Mouse (Mus musculus) neural tube, embryonic 11.5 days (tissue): ENCODE measurements around the gene Mmgt2. TPM values are rescaled to one million over a fixed set of nuclear protein-coding genes. Genes with fewer than 3 reads are reported as not detected.
"Not testable (repeated sequence)": the region's sequence is repeated elsewhere in the genome, so short reads cannot be mapped to it uniquely, and the experiment has no call there.

Source experiments
- ATAC-seq: fragments of 200-750 bp; cut with Nextera tagmentation; 2 replicates; pipeline ENCODE4 v1.8.0; 2017; ENCODE audit warnings: moderate number of reproducible peaks, mild to moderate bottlenecking, moderate TSS enrichment, moderate library complexity; ENCODE audit not compliant: insufficient read depth, low FRiP score, low TSS enrichment
- DNase-seq: peaks from one replicate; pipeline ENCODE4 v3.0.0-alpha.2; 2015; ENCODE audit warnings: low spot score
- H3K27ac ChIP-seq: fragments of 300-500 bp; sonication (generic); 2 replicates; pipeline ENCODE4 v1.5.1; 2014; ENCODE audit warnings: low read depth, mild to moderate bottlenecking, low read length
- H3K27me3 ChIP-seq: fragments of 300-500 bp; sonication (generic); 2 replicates; pipeline ENCODE4 v1.6.1; 2014; ENCODE audit warnings: mild to moderate bottlenecking, low read length, mixed read lengths; ENCODE audit not compliant: control insufficient read depth, insufficient read depth
- H3K36me3 ChIP-seq: fragments of 300-500 bp; sonication (generic); 2 replicates; pipeline ENCODE4 v1.6.1; 2014; ENCODE audit warnings: mild to moderate bottlenecking, low read length, moderate library complexity, mixed read lengths; ENCODE audit not compliant: control insufficient read depth, insufficient read depth
- H3K4me1 ChIP-seq: fragments of 300-500 bp; sonication (generic); 2 replicates; pipeline ENCODE4 v1.6.1; 2014; ENCODE audit warnings: low read length, mixed read lengths; ENCODE audit not compliant: control insufficient read depth, insufficient read depth
- H3K4me2 ChIP-seq: fragments of 300-500 bp; sonication (generic); 2 replicates; pipeline ENCODE4 v1.6.1; 2014; ENCODE audit warnings: low read depth, mild to moderate bottlenecking, moderate library complexity
- H3K4me3 ChIP-seq: fragments of 300-500 bp; sonication (generic); 2 replicates; pipeline ENCODE4 v1.5.1; 2014; ENCODE audit warnings: low read depth, low read length
- H3K9ac ChIP-seq: fragments of 300-500 bp; sonication (generic); 2 replicates; pipeline ENCODE4 v1.6.1; 2014; ENCODE audit warnings: mild to moderate bottlenecking, low read length
- H3K9me3 ChIP-seq: fragments of 300-500 bp; sonication (generic); 2 replicates; pipeline ENCODE4 v1.6.1; 2016; ENCODE audit warnings: low read length; ENCODE audit not compliant: control insufficient read depth
- WGBS: fragments of 180-500 bp; shearing (Covaris S2); extraction: QIAGEN DNeasy Blood & Tissue Kit; methylation state at CpG from one replicate; pipeline ENCODE4 v1.1.7; 2014; 5-methylcytosine and 5-hydroxymethylcytosine counted together
- polyA plus RNA-seq: library from polyadenylated mRNA; unstranded; fragments of >200 nt; fragmentation: Nextera tagmentation; extraction: Ambion mirVana; gene quantifications from 2 replicates; pipeline ENCODE4 v1.2.1, GENCODE M21; 2014

Mmgt2 gene
- polyA plus RNA-seq, 1 experiment from 2014 or later, result 39.5 TPM

GRCm38 (mm10) chr11:62647661-62648590 is 538 bp upstream of the Mmgt2 start, which contains the start of gene Lrrc75a:
TSS of gene Lrrc75a (minus strand) at chr11:62648523.
- peak; percentile 35 for DNase-seq
- under 1% methylated on average over 70 of the region's 86 CpGs for WGBS
- H3K4me1 ChIP-seq, result peaks cover 16% of the 10 kb centered on the region
- no peaks in the 10 kb centered on the region for H3K36me3 ChIP-seq
- H3K27me3 ChIP-seq, result no peaks in the 10 kb centered on the region
- H3K4me3 ChIP-seq, result peak within 1 kb of the TSS; percentile 75
- peak; percentile 82 for ATAC-seq
- H3K9me3 ChIP-seq, result no peaks in the 10 kb centered on the region
- peak within 1 kb of the TSS; percentile 99 for H3K4me2 ChIP-seq
- H3K9ac ChIP-seq, result peak within 1 kb of the TSS; percentile 80
- peak within 1 kb of the TSS; percentile 24; the same call in 1 of the 2 replicates for H3K27ac ChIP-seq

GRCm38 (mm10) chr11:62649803-62650202 is 1.3 kb downstream of the Mmgt2 start:
- H3K27me3 ChIP-seq, H3K27ac ChIP-seq, H3K9ac ChIP-seq, ATAC-seq, H3K36me3 ChIP-seq, H3K4me3 ChIP-seq, DNase-seq, H3K9me3 ChIP-seq, H3K4me2 ChIP-seq: not testable (repeated sequence)
- H3K4me1 ChIP-seq, result peaks cover 16% of the 10 kb centered on the region
- WGBS, result 91% methylated on average over 4 of the region's 4 CpGs

- peaks cover 9% of the 10 kb centered on the region for H3K4me1 ChIP-seq
- no peak overlapping the region; the same call in 1 of the 2 replicates for H3K9ac ChIP-seq
- DNase-seq (no peak), ATAC-seq (no peak)
- no peaks in the 10 kb centered on the region for H3K36me3 ChIP-seq
- H3K27ac ChIP-seq, result no peak overlapping the region
- H3K4me2 ChIP-seq, result no peak overlapping the region
- no peaks in the 10 kb centered on the region for H3K9me3 ChIP-seq
- H3K27me3 ChIP-seq, result no peaks in the 10 kb centered on the region
- WGBS, result 94% methylated on average over 3 of the region's 3 CpGs
- H3K4me3 ChIP-seq, result no peak overlapping the region
Measured at GRCm38 (mm10) chr11:62651563-62651962, 3.1 kb downstream of the Mmgt2 start.

GRCm38 (mm10) chr11:62652080-62652479 is 3.6 kb downstream of the Mmgt2 start:
- no peaks in the 10 kb centered on the region for H3K36me3 ChIP-seq
- DNase-seq (no peak), ATAC-seq (no peak)
- H3K9me3 ChIP-seq, result no peaks in the 10 kb centered on the region
- H3K4me3 ChIP-seq, result no peak overlapping the region
- H3K4me2 ChIP-seq, result no peak overlapping the region
- H3K27me3 ChIP-seq, result no peaks in the 10 kb centered on the region
- H3K9ac ChIP-seq, result no peak overlapping the region; the same call in 1 of the 2 replicates
- 93% methylated on average over 3 of the region's 3 CpGs for WGBS
- H3K27ac ChIP-seq, result no peak overlapping the region
- H3K4me1 ChIP-seq, result peaks cover 8% of the 10 kb centered on the region

- 60% methylated on average over 4 of the region's 4 CpGs for WGBS
- no peak overlapping the region for H3K27ac ChIP-seq
Measured at GRCm38 (mm10) chr11:62660885-62661284, 12.4 kb downstream of the Mmgt2 start.

GRCm38 (mm10) chr11:62664250-62664649 is 15.8 kb downstream of the Mmgt2 start:
- DNase-seq, result no peak
- no peaks in the 10 kb centered on the region for H3K36me3 ChIP-seq
- H3K27me3 ChIP-seq, result no peaks in the 10 kb centered on the region
- no peak overlapping the region for H3K27ac ChIP-seq
- no peak for ATAC-seq
- H3K9me3 ChIP-seq, result no peaks in the 10 kb centered on the region
- no peak overlapping the region for H3K4me3 ChIP-seq
- no peaks in the 10 kb centered on the region for H3K4me1 ChIP-seq
- no peak overlapping the region for H3K4me2 ChIP-seq
- no peak overlapping the region for H3K9ac ChIP-seq
- 86% methylated on average over 6 of the region's 6 CpGs for WGBS

More at GRCm38 (mm10) chr11:62660885-62661284, 12.4 kb downstream of the Mmgt2 start:
- Histone ChIP-seq H3K9me3 (no peaks in the 10 kb centered on the region), H3K4me1 (no peaks in the 10 kb centered on the region), H3K36me3 (no peaks in the 10 kb centered on the region), H3K4me2 (no peak overlapping the region), H3K4me3 (no peak overlapping the region), H3K9ac (no peak overlapping the region), H3K27me3 (no peaks in the 10 kb centered on the region)
- no peak for DNase-seq
- no peak for ATAC-seq

- Histone ChIP-seq H3K4me3 (no peak overlapping the region), H3K27me3 (no peaks in the 10 kb centered on the region), H3K4me2 (no peak overlapping the region), H3K9me3 (no peaks in the 10 kb centered on the region), H3K27ac (no peak overlapping the region), H3K4me1 (no peaks in the 10 kb centered on the region; the same call in 1 of the 2 replicates), H3K36me3 (no peaks in the 10 kb centered on the region), H3K9ac (no peak overlapping the region)
- ATAC-seq (no peak), DNase-seq (no peak)
- 93% methylated on average over 5 of the region's 5 CpGs for WGBS
Measured at GRCm38 (mm10) chr11:62668986-62669385, 20.5 kb downstream of the Mmgt2 start.

- Histone ChIP-seq H3K9me3 (no peaks in the 10 kb centered on the region), H3K27ac (no peak overlapping the region), H3K4me1 (no peaks in the 10 kb centered on the region; the same call in 1 of the 2 replicates), H3K27me3 (no peaks in the 10 kb centered on the region), H3K4me3 (no peak overlapping the region), H3K9ac (no peak overlapping the region), H3K4me2 (no peak overlapping the region), H3K36me3 (no peaks in the 10 kb centered on the region)
- WGBS, result 76% methylated on average over 12 of the region's 12 CpGs
- no peak for DNase-seq
- no peak for ATAC-seq
Measured at GRCm38 (mm10) chr11:62669471-62669870, 21.0 kb downstream of the Mmgt2 start.

- ATAC-seq (no peak), DNase-seq (no peak)
- Histone ChIP-seq H3K27me3 (no peaks in the 10 kb centered on the region), H3K36me3 (no peaks in the 10 kb centered on the region), H3K9ac (no peak overlapping the region), H3K4me3 (no peak overlapping the region), H3K4me1 (no peaks in the 10 kb centered on the region; the same call in 1 of the 2 replicates), H3K9me3 (no peaks in the 10 kb centered on the region), H3K4me2 (no peak overlapping the region), H3K27ac (no peak overlapping the region)
- WGBS, result 86% methylated on average over 6 of the region's 6 CpGs
Measured at GRCm38 (mm10) chr11:62670006-62670405, 21.5 kb downstream of the Mmgt2 start.
